Mouse (Mus musculus) frontal cortex, postnatal 14 days (tissue): ENCODE measurements at regions not wholly inside any gene's neighbourhood (a gene's known extent, or its start where the extent isn't known, plus 50 kb on each side); places are given as distances from the start of the nearest gene placed in this dataset.

Experiments used
- DNase-seq, 2 experiments: peaks; one replicate each; pipeline ENCODE4 v3.0.0; 2022; ENCODE audit warnings: low spot score in 2 of 2

- no peak for DNase-seq
Observed at GRCm38 (mm10) chr5:74121861-74122630, 53.8 kb upstream of the Usp46 start.

- DNase-seq, result peak; percentile 34 to 52
Observed at GRCm38 (mm10) chr5:74126015-74126896, 58.0 kb upstream of the Usp46 start.

- no peak for DNase-seq
Observed at GRCm38 (mm10) chr5:74127518-74127917, 59.3 kb upstream of the Usp46 start.

- no peak for DNase-seq
Observed at GRCm38 (mm10) chr5:74129636-74130035, 61.4 kb upstream of the Usp46 start.

GRCm38 (mm10) chr5:74132671-74133070, 62.4 kb upstream of the Rasl11b start:
- DNase-seq, result no peak

GRCm38 (mm10) chr5:74136377-74136776, 58.7 kb upstream of the Rasl11b start:
- no peak for DNase-seq

- no peak for DNase-seq
Observed at GRCm38 (mm10) chr5:74136868-74137439, 58.1 kb upstream of the Rasl11b start.

- no peak for DNase-seq
Observed at GRCm38 (mm10) chr5:74143994-74144393, 51.1 kb upstream of the Rasl11b start.

GRCm38 (mm10) chr5:74144765-74145164, 50.3 kb upstream of the Rasl11b start:
- no peak for DNase-seq
